Mouse (Mus musculus): ENCODE results near the gene Ccdc96. TPM values are rescaled to one million over a fixed set of nuclear protein-coding genes. Genes with fewer than 3 reads are reported as not detected.

Gene Ccdc96
- 0.26 TPM for polyA plus RNA-seq (2014; fragmentation: Illumina TruSeq; extraction: RNeasy Lipid Tissue Mini Kit (QIAGEN cat#74804); ENCODE audit: low read depth, low replicate concordance)

DNA sequence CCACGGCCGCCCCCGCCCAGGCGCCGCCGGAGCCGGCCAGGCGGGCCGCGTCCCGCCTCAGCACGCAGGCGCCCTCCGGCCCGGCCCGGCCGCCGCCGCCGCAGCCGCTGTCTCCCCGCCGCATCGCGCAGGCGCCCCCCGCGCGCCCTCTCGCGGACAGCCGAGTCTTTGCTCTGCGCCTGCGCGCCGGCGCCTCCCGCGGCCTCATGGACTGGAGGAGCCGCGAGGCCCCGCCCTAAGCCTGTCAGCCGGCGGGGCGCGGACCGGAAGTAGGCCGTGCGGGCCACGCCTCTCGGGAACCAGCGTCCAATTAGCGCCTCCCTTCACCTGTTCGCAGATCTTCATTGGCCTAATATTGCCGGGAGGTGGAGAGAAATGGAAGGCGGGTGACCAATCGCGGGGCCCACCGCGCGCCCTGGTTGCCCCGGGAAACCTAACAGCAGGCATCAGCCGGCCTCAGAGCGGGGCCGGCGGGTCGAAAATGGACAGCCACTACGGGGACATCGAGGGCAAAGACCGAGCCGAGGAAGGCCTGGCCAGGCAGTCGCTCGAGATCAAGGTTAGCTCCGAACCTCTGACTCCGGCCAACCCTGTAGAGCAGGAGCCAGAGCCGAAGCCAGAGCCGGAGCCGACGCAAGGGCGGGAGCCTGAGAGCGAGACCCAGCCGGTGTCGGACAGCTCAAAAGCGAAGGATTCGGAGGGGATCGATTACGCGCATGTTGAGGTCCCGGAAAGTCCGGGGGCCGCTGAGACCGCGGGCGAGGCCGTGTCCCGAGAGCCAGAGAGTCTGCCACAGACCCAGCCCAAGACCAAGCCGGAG, at the start of gene Ccdc96, which contains the start of gene Tada2b:
Ccdc96 (plus strand) TSS at position 418 of the 820 bp plus-strand sequence.
Tada2b (minus strand) TSS at position 115 of the 820 bp plus-strand sequence.

DNA sequence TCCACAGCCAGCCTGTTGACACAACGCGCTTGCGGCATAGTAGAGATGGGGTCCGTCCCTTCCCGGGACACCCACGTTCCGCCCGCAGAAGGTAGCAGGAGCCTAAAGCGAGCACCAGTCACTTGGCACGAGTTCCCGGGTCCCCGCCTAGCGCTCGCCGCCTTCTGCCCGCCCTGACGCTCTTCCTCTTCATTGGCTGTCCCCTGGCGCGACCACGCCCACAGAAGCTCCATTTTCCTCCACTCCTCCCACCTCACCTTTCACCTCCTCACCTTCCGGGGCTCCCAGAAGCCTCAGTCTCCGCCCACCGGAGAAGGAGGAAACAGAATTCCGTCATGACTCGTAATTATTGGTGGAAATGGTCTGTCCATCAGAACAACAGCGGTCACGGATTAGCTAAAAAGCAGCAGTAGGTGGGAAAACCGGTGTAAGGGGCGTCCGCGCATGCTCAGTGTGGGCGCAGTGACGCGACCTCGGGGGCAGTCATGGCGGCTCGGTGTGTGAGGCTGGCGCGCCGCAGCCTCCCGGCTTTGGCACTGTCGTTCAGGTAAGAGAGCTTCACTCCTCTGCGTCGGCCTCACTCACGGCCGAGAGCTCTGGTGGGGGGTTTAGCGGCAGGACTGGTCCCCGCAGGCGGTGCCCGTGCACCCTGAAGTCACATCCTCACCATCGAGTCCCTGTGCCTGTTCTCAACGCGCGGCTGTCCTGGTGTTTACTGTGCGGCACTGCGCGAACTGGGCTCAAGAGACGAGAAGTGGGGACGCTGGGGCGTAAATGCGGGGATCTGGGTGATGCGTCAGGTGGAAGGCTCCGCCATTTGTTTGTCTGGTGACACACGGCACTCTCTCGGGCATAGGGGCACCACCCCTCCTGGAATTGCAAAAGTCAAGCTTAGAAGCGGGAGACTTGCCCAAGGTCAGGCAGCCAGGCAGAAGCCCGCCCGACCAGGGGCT, 19.4 kb upstream of the Ccdc96 start, which contains the start of gene Grpel1:
Grpel1 (plus strand) TSS at position 290 of the 953 bp plus-strand sequence.

Other genes starting within 250 kb of the Ccdc96 start
- gene Sorcs2, start 86.4 kb upstream of the Ccdc96 start, polyA plus RNA-seq (2014; fragmentation: Illumina TruSeq; extraction: RNeasy Lipid Tissue Mini Kit (QIAGEN cat#74804); ENCODE audit: low read depth, low replicate concordance): 8.7 TPM
- 52.6 TPM for gene Grpel1, start 19.6 kb upstream of the Ccdc96 start, polyA plus RNA-seq (2014; fragmentation: Illumina TruSeq; extraction: RNeasy Lipid Tissue Mini Kit (QIAGEN cat#74804); ENCODE audit: low read depth, low replicate concordance)
- 12.5 TPM for gene Tada2b, start 303 bp upstream of the Ccdc96 start, polyA plus RNA-seq (2014; fragmentation: Illumina TruSeq; extraction: RNeasy Lipid Tissue Mini Kit (QIAGEN cat#74804); ENCODE audit: low read depth, low replicate concordance)
- 11.7 TPM for gene Tbc1d14, start 108.7 kb downstream of the Ccdc96 start, polyA plus RNA-seq (2014; fragmentation: Illumina TruSeq; extraction: RNeasy Lipid Tissue Mini Kit (QIAGEN cat#74804); ENCODE audit: low read depth, low replicate concordance)
- gene D5Ertd579e, start 211.4 kb downstream of the Ccdc96 start, polyA plus RNA-seq (2014; fragmentation: Illumina TruSeq; extraction: RNeasy Lipid Tissue Mini Kit (QIAGEN cat#74804); ENCODE audit: low read depth, low replicate concordance): 67.6 TPM

Measured in heart, adult 10 weeks (tissue).